Comparison of ENCODE assay signal across 18 mouse cellular contexts in genomic region chr17:14749281-14749680, GRCm38 (mm10). TPM values are rescaled to one million over a fixed set of nuclear protein-coding genes. Genes with fewer than 3 reads are reported as not detected.
DNase-seq lines count a peak whose midpoint lies in the region; ATAC-seq and TF ChIP-seq lines count a peak whose summit lies in the region.
"Had no signal": no experiment of that assay in that cellular context is flagged by ENCODE, and none has a peak within 500 bp of the region (broad histone marks: within the 10 kb centered on the region; RNA-seq: fewer than 3 reads in every experiment).

No protein-coding gene starts in this region.

- DNase-seq in intestine, embryonic 14.5 days (ENCODE audit: low spot score), result no peak
- peak; percentile 85 for DNase-seq in lung, embryonic 14.5 days
- no peak for DNase-seq in lung, adult 2 months
- DNase-seq in lung, postnatal 0 days (ENCODE audit: low spot score), result peak; percentile 84
- no peak for DNase-seq in cerebellum, adult 11 months
- DNase-seq: adrenal gland, postnatal 25 days; cerebellum, adult 8-10 months; liver, postnatal 0 days; right cerebral cortex, postnatal 14 days; thymus, postnatal 4 days had no signal

- TF ChIP-seq CTCF in intestine, postnatal 0 days (IDR thresholded peaks at IDR 0.05; ENCODE audit: low read depth), result no peak
- TF ChIP-seq CTCF in lung, embryonic 14.5 days (IDR thresholded peaks at IDR 0.05; ENCODE audit: low read depth), result no peak
- TF ChIP-seq CTCF in lung, adult 2 months (IDR thresholded peaks at IDR 0.05; ENCODE audit: insufficient read depth, low read length), result no peak
- no peak for TF ChIP-seq CTCF in lung, postnatal 0 days (IDR thresholded peaks at IDR 0.05)

- peak; percentile 79 for TF ChIP-seq EP300 in lung, postnatal 0 days (IDR thresholded peaks at IDR 0.05)

- 53% methylated on average over 2 of the region's 2 CpGs for WGBS in intestine, embryonic 14.5 days
- 53% methylated on average over 2 of the region's 2 CpGs for WGBS in intestine, postnatal 0 days
- WGBS in lung, embryonic 14.5 days, result 18% methylated on average over 2 of the region's 2 CpGs
- 39% methylated on average over 2 of the region's 2 CpGs for WGBS in lung, adult 2 months
- WGBS in lung, postnatal 0 days, result 34% methylated on average over 2 of the region's 2 CpGs
- WGBS in midbrain, embryonic 13.5 days, result 77% methylated on average over 2 of the region's 2 CpGs

- H3K4me2 ChIP-seq in intestine, embryonic 14.5 days (ENCODE audit: low read length), result no peak overlapping the region
- H3K4me2 ChIP-seq in intestine, postnatal 0 days (replicated peaks; ENCODE audit: low read depth), result no peak overlapping the region
- no peak overlapping the region for H3K4me2 ChIP-seq in lung, embryonic 14.5 days
- no peak overlapping the region for H3K4me2 ChIP-seq in lung, postnatal 0 days (replicated peaks; ENCODE audit: low read depth, low read length)
- no peak overlapping the region for H3K4me2 ChIP-seq in midbrain, embryonic 13.5 days (replicated peaks)
- H3K4me2 ChIP-seq: hindbrain, embryonic 14.5 days; neural tube, embryonic 12.5 days had no signal

- no peak for TF ChIP-seq POLR2A in lung, adult 2 months (IDR thresholded peaks at IDR 0.05; ENCODE audit: borderline replicate concordance, extremely low read depth, low read depth, low read length)

- no peaks in the 10 kb centered on the region for H3K9me3 ChIP-seq in intestine, embryonic 14.5 days (ENCODE audit: control insufficient read depth, low read length)
- no peaks in the 10 kb centered on the region for H3K9me3 ChIP-seq in intestine, postnatal 0 days (ENCODE audit: control insufficient read depth)
- H3K9me3 ChIP-seq in lung, embryonic 14.5 days (ENCODE audit: low read depth, low read length), result no peaks in the 10 kb centered on the region
- H3K9me3 ChIP-seq in lung, postnatal 0 days (ENCODE audit: low read length), result no peaks in the 10 kb centered on the region
- no peaks in the 10 kb centered on the region for H3K9me3 ChIP-seq in midbrain, embryonic 13.5 days
- H3K9me3 ChIP-seq: neural tube, embryonic 12.5 days had no signal

- H3K4me3 ChIP-seq in intestine, embryonic 14.5 days (ENCODE audit: low read depth, low read length), result no peak overlapping the region
- H3K4me3 ChIP-seq in intestine, postnatal 0 days (ENCODE audit: low read depth, low read length), result no peak overlapping the region
- no peak overlapping the region for H3K4me3 ChIP-seq in lung, embryonic 14.5 days (ENCODE audit: low read depth, low read length)
- no peak overlapping the region for H3K4me3 ChIP-seq in lung, adult 2 months (replicated peaks; ENCODE audit: extremely low read depth, low read depth, low read length)
- H3K4me3 ChIP-seq in lung, postnatal 0 days (ENCODE audit: low read depth, low read length), result no peak overlapping the region
- H3K4me3 ChIP-seq in midbrain, embryonic 13.5 days (replicated peaks), result no peak overlapping the region
- H3K4me3 ChIP-seq: erythroblast, embryonic 14.5 days; neural tube, embryonic 12.5 days had no signal

- peak overlapping the region; percentile 66 for H3K27ac ChIP-seq in intestine, embryonic 14.5 days (ENCODE audit: low read depth)
- no peak overlapping the region for H3K27ac ChIP-seq in intestine, postnatal 0 days (ENCODE audit: low read depth, low read length)
- H3K27ac ChIP-seq in lung, embryonic 14.5 days (ENCODE audit: low read depth), result no peak overlapping the region
- H3K27ac ChIP-seq in lung, postnatal 0 days (ENCODE audit: low read length), result no peak overlapping the region
- no peak overlapping the region for H3K27ac ChIP-seq in midbrain, embryonic 13.5 days
- H3K27ac ChIP-seq: hindbrain, embryonic 14.5 days; neural tube, embryonic 12.5 days had no signal

- no peaks in the 10 kb centered on the region for H3K36me3 ChIP-seq in intestine, embryonic 14.5 days (ENCODE audit: control insufficient read depth, insufficient read depth, low read length)
- H3K36me3 ChIP-seq in intestine, postnatal 0 days (ENCODE audit: control insufficient read depth, insufficient read depth), result no peaks in the 10 kb centered on the region
- no peaks in the 10 kb centered on the region for H3K36me3 ChIP-seq in lung, embryonic 14.5 days (ENCODE audit: insufficient read depth)
- H3K36me3 ChIP-seq in lung, postnatal 0 days (ENCODE audit: insufficient read depth, low read length), result no peaks in the 10 kb centered on the region
- H3K36me3 ChIP-seq in midbrain, embryonic 13.5 days, result no peaks in the 10 kb centered on the region
- H3K36me3 ChIP-seq: neural tube, embryonic 12.5 days had no signal

- H3K9ac ChIP-seq in intestine, embryonic 14.5 days (ENCODE audit: low read length), result no peak overlapping the region
- no peak overlapping the region for H3K9ac ChIP-seq in intestine, postnatal 0 days (ENCODE audit: low read depth, low read length)
- H3K9ac ChIP-seq in lung, embryonic 14.5 days, result no peak overlapping the region
- H3K9ac ChIP-seq in lung, postnatal 0 days (replicated peaks; ENCODE audit: low read depth), result no peak overlapping the region
- no peak overlapping the region for H3K9ac ChIP-seq in midbrain, embryonic 13.5 days (replicated peaks)
- H3K9ac ChIP-seq: hindbrain, embryonic 14.5 days; liver, postnatal 0 days; neural tube, embryonic 12.5 days had no signal

- ATAC-seq in intestine, embryonic 14.5 days (replicated peaks; ENCODE audit: low FRiP score, low TSS enrichment, low read depth), result no peak
- no peak for ATAC-seq in intestine, postnatal 0 days
- peak; percentile 86 for ATAC-seq in lung, embryonic 14.5 days (ENCODE audit: insufficient read depth)
- peak; percentile 71 for ATAC-seq in lung, postnatal 0 days
- no peak for ATAC-seq in midbrain, embryonic 13.5 days
- ATAC-seq: activated CD4-positive, CD25-positive, alpha-beta regulatory T cell, adult 4 months; forebrain, embryonic 14.5 days; liver, postnatal 0 days; Patski had no signal

- H3K4me1 ChIP-seq in intestine, embryonic 14.5 days (replicated peaks; ENCODE audit: control insufficient read depth, insufficient read depth, low read length), result peaks cover 11% of the 10 kb centered on the region; the same call in 1 of the 2 replicates
- H3K4me1 ChIP-seq in intestine, postnatal 0 days (replicated peaks; ENCODE audit: control insufficient read depth, insufficient read depth, low read length), result no peaks in the 10 kb centered on the region
- peaks cover 14% of the 10 kb centered on the region for H3K4me1 ChIP-seq in lung, embryonic 14.5 days (ENCODE audit: insufficient read depth)
- no peaks in the 10 kb centered on the region for H3K4me1 ChIP-seq in lung, adult 2 months (ENCODE audit: control insufficient read depth, insufficient read depth, low read length)
- H3K4me1 ChIP-seq in lung, postnatal 0 days (ENCODE audit: insufficient read depth, low read depth, low read length), result peaks cover 4% of the 10 kb centered on the region; the same call in 1 of the 2 replicates
- H3K4me1 ChIP-seq in midbrain, embryonic 13.5 days (replicated peaks), result no peaks in the 10 kb centered on the region
- H3K4me1 ChIP-seq: neural tube, embryonic 12.5 days had no signal

- no peaks in the 10 kb centered on the region for H3K27me3 ChIP-seq in intestine, embryonic 14.5 days (replicated peaks; ENCODE audit: control insufficient read depth, insufficient read depth, low read length)
- H3K27me3 ChIP-seq in intestine, postnatal 0 days (replicated peaks; ENCODE audit: control insufficient read depth, insufficient read depth, low read length), result no peaks in the 10 kb centered on the region
- no peaks in the 10 kb centered on the region for H3K27me3 ChIP-seq in lung, embryonic 14.5 days (ENCODE audit: insufficient read depth, low read length)
- H3K27me3 ChIP-seq in lung, postnatal 0 days (replicated peaks; ENCODE audit: insufficient read depth, low read length), result no peaks in the 10 kb centered on the region
- H3K27me3 ChIP-seq in midbrain, embryonic 13.5 days, result no peaks in the 10 kb centered on the region
- H3K27me3 ChIP-seq: neural tube, embryonic 12.5 days; Patski had no signal

RNA-seq across cellular contexts. Expression of gene Thbs2, which starts 55.2 kb away (rescaled TPM):
- 55.6 and 59.1 TPM in 2 replicates for polyA plus RNA-seq in intestine, embryonic 14.5 days (2014; fragmentation: Nextera tagmentation; extraction: Ambion mirVana)
- 20.5 and 20.9 TPM in 2 replicates for polyA plus RNA-seq in intestine, postnatal 0 days (2015; fragmentation: Nextera tagmentation; extraction: Ambion mirVana)
- 18.7 and 21.7 TPM in 2 replicates for polyA plus RNA-seq in lung, embryonic 14.5 days (2014; fragmentation: Nextera tagmentation; extraction: Ambion mirVana)
- polyA plus RNA-seq in lung, adult 2 months (2012; rRNA removed), result 2.3 and 3.5 TPM in 2 replicates
- polyA plus RNA-seq in lung, postnatal 0 days (2015; fragmentation: Nextera tagmentation; extraction: Ambion mirVana), result 5.1 and 5.4 TPM in 2 replicates
- 1.1 and 1.2 TPM in 2 replicates for polyA plus RNA-seq in midbrain, embryonic 13.5 days (2015; fragmentation: Nextera tagmentation; extraction: Ambion mirVana)
- polyA plus RNA-seq: activated CD4-positive, CD25-positive, alpha-beta regulatory T cell, adult 4 months; erythroblast, embryonic 14.5 days had no signal

Comparison
In these comparisons a context has a peak if more than half of its experiments do, and no peak if none do; other contexts are left out.
1. DNase-seq: peak in lung, embryonic 14.5 days (single experiment) and lung, postnatal 0 days (single experiment); none in intestine, embryonic 14.5 days (single experiment), lung, adult 2 months (single experiment) and cerebellum, adult 11 months (single experiment).
2. ATAC-seq: peak in lung, embryonic 14.5 days (single experiment) and lung, postnatal 0 days (single experiment); none in intestine, embryonic 14.5 days (single experiment), intestine, postnatal 0 days (single experiment) and midbrain, embryonic 13.5 days (single experiment).